Mouse (Mus musculus): ENCODE measurements around the gene Hdac5.

Hdac5 gene

GRCm38 (mm10) chr11:102236022-102236421 is 6.1 kb upstream of the Hdac5 start:
- DNase-seq (ENCODE audit: low spot score): no peak

- DNase-seq (ENCODE audit: low spot score): peak; percentile 21
Measured at GRCm38 (mm10) chr11:102229331-102229953, 524 bp downstream of the Hdac5 start.

GRCm38 (mm10) chr11:102228646-102229268 is 1.2 kb downstream of the Hdac5 start:
- DNase-seq (ENCODE audit: low spot score): no peak

GRCm38 (mm10) chr11:102228191-102228545 is 1.8 kb downstream of the Hdac5 start:
- DNase-seq (ENCODE audit: low spot score): no peak

DNA sequence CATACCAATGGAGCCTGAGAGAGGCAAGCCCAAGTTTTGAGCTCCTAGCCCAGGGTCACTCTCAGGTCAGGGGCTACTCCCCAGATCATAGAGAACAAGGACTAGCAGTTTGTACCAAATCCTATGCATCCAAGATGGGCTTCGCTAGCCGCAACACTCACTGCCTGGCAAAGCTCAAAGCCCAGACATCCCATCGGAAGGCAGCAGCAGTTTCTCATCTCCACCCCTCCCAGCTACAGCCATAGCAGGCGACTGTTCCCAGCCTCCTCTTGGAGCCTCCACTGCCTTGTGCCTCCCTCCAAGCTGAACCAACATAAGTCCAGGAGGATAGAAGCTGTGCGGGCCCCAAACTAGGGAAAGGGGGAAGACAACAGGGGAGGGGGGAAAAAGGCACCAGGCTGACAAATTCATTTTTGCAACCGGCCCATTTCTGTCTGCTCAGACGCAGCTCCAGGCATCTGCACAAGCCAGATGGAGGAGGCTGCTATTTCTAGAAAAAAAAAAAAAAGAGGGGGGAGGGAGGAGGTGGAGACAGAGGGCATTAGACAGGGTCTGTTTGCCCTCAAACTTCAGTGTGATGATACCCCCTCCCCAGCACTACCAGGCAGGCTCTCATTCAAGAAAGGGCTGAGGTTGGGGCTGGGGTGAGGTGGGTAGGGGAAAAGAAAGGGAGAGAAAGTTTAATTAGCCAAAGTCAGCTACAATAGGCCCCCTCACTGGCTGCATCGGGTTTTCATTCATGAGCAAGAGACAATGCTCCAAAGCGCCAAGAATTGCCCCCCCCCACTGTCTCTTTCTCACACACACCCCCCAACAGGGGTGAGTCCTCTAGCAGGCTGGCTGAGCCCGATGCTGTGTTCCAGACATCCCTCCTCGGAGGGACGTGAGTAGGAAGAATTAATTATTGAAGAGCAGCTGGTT is 2.4 kb downstream of the Hdac5 start:
- no peak for DNase-seq (ENCODE audit: low spot score)

- DNase-seq (ENCODE audit: low spot score): no peak
Measured at GRCm38 (mm10) chr11:102226067-102226978, 3.6 kb downstream of the Hdac5 start.

- no peak for DNase-seq (ENCODE audit: low spot score)
Measured at GRCm38 (mm10) chr11:102225221-102225620, 4.7 kb downstream of the Hdac5 start.

GRCm38 (mm10) chr11:102224686-102225085 is 5.3 kb downstream of the Hdac5 start:
- no peak for DNase-seq (ENCODE audit: low spot score)

DNA sequence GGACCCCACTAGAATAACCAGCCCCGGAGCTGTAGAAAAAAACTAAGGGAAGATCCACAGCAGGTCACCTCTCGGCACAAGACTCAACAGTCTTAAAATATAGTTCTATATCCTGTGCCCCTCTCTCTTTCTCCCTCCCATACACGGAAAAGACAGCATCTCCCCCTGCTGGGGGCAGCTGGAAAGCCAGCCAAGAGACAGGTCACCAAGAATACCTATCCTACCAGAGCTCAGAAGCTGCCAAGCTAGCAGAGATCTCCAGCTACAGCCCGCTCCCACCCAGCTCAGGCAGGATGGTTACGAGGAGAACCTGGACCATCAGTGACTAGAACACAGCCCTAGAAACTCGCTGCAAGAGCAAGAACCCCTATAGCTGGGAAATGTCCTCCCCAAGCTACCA is 6.8 kb downstream of the Hdac5 start:
- peak; percentile 76 for DNase-seq (ENCODE audit: low spot score)

DNA sequence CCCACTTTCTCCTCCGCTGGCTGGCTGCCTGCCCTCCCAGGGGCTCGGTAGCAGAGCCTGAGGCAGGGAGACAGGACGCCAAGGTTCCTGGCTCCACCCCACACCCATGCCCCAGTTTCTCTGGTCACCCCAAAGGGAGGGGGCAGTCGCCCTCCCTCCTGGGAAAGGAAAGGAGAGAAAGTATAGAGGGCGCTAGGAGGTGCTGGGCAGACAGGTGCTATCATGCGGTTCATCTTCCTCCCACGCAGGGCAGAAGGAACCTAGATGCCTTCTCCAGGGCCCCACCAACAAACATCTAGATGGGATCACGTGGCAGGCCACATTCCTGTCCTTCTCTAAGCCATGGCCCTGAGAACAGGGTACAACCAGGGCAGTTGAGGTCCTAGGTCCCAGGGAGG is 8.0 kb downstream of the Hdac5 start:
- no peak for DNase-seq (ENCODE audit: low spot score)

DNA sequence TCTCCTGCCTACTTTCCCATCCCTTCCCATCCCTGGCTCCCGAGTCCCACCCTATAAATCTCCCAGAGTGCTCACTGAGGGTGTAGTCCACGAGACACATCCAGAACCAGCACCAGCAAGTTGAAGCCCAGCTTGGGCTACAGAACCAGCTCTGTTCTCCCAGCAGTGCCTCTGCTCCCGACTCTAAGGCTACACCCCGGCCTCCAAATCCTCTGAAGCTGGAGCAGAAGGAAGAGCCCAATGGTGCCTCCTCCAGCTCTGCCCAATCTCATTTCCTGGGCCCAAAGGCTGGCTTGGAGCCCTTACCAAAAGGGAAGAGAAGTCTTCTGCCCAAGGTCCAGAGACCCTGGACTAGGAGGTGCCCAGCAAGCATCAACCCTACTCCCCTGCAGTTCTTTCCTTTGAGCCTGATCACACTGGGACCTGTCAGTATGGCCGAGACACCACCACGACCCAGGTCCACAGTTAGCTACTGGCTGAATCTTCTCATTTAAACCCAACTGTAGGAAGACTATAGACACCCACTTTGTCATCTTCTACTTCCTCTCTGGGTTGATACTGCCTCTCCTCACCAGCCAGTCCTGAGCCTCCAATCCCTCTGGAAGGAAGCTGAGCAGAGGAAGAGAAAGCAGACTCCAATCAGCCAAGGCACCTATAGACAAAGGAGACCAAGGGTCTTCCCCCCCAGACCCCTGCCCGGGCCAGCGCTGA is 8.6 kb downstream of the Hdac5 start:
- no peak for DNase-seq (ENCODE audit: low spot score)

DNA sequence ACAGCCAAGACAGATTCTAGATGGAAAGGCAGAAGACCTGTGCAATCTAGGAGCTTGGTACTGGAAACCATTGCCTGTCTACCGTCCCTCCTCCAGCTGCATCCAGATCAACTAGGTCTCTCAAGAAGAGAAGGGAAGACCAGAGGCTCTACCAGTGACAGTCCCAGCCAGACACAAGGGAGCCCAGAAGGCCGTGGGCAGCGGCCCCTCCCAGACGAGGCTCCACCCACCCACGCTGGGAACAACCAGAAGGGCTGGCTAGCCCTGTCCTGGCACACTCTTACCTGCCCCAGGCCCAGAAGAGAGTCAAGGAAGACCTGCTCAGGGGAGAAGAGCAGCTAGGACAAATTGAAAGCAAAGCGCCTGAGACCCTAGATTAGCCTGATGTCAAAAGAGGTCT is 9.5 kb downstream of the Hdac5 start:
- no peak for DNase-seq (ENCODE audit: low spot score)

DNA sequence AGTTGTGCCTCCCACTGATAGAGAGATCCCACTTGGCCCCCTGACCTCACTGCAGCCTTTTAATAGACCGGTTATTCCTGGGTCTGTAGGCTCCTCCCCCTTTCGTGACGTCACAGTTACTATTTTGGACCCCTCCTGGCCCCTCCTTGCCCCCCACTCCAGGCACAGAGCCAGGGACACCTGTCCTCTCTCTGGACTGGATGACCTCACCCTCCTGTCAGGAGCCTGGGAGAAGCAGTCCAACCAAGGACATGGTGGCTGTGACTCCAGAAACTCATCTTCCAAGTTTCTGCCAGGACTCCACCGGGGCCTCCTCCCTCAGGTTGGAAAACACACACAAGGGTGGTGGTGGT is 10.0 kb downstream of the Hdac5 start:
- no peak for DNase-seq (ENCODE audit: low spot score)

GRCm38 (mm10) chr11:102219247-102219993 is 10.5 kb downstream of the Hdac5 start:
- no peak for DNase-seq (ENCODE audit: low spot score)

GRCm38 (mm10) chr11:102218783-102219182 is 11.2 kb downstream of the Hdac5 start:
- peak; percentile 86 for DNase-seq (ENCODE audit: low spot score)

- DNase-seq (ENCODE audit: low spot score): no peak
Measured at GRCm38 (mm10) chr11:102217876-102218430, 12.0 kb downstream of the Hdac5 start.

DNA sequence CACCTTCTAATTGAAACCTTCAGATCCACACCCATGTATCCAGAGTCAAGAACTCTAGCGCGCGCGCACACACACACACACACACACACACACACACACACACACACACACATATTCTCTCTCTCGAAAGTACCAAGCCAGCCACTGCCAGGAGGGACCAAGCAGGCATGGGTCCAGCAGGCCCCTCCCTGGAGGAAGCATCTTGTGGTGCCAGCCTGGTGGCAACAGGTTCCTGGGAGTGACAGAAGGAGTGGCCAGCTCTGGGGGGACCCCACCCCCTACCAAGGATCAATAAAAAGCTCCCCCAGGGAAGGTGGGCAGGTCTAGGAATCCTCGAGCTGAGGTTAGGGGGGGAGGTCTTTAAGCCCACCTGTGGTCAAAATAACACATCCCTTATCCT is 12.6 kb downstream of the Hdac5 start:
- DNase-seq (ENCODE audit: low spot score): no peak

DNA sequence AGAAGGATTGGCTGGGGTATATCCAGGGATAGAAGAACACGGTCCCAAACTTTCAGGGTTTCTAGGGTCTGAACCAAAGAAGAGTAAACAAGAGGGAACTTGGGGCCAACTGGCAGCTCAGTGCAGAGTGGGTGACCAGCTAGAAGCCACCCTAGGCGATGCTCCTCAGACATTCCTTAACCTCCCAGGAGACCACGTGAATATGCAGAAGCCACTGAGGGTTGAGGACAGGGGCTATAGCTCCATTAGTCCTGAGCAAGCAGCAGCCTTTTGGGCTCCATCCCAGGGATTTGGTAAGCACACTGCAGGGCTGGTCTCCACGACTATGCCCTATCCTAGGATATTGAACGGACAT is 13.1 kb downstream of the Hdac5 start:
- DNase-seq (ENCODE audit: low spot score): no peak

GRCm38 (mm10) chr11:102216056-102216885 is 13.7 kb downstream of the Hdac5 start:
- no peak for DNase-seq (ENCODE audit: low spot score)

- DNase-seq (ENCODE audit: low spot score): no peak
Measured at GRCm38 (mm10) chr11:102215511-102215910, 14.5 kb downstream of the Hdac5 start.

All from T-cell, adult 2 months (primary cell).